Mouse (Mus musculus): ENCODE data around the gene Slc25a22. TPM values are rescaled to one million over a fixed set of nuclear protein-coding genes. Genes with fewer than 3 reads are reported as not detected.

Gene Slc25a22
- polyA plus RNA-seq, 1 experiment from 2014 or later, result 35.3 TPM

DNA sequence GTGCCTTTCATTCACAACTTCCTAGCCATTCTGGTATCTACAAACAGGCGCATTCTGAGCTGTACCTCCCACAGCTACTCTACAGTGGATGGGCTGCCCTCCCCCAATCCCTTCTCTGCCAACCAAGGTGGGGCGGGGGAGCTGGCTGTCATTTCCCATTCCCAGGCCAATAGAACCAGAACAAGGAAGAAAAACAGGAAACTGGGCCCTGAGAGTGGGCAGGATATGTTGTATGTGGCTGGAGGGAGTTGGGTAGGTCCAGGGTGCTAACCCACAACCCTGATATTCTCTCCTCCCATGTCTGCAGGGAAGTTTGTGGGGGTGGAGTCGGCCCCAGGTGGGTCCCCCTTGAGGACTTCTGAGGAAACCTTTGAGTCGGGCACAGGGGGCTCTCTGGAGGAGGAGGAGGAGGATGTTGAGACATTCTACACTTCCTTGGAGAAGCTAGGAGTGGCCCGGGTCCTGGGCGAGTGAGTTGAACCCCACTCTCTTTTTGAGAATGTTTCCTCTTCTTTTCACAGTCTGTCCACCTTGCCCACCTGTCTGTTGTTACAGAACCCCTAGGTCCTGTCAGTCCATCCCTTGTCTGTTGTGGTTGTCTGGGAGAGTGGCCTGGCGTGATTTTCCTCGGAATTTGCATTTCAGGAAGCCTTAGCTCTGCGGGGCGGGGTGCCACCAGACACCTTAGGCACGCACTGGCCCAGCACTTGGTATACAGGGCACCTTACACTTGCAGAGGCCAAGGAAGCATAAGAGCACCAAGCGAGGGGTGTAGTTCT lies 26.3 kb upstream of the Slc25a22 start:
- WGBS, result 36% methylated on average over 12 of the region's 12 CpGs
- Histone ChIP-seq H3K9me3 (ENCODE audit: control insufficient read depth, low read length) (no peaks in the 10 kb centered on the region), H3K4me1 (replicated peaks; ENCODE audit: control insufficient read depth, insufficient read depth, low read length) (peaks cover 29% of the 10 kb centered on the region), H3K27ac (ENCODE audit: low read depth) (no peak overlapping the region), H3K9ac (ENCODE audit: low read length) (no peak overlapping the region), H3K4me3 (ENCODE audit: low read depth, low read length) (peak overlapping the region; percentile 2), H3K36me3 (ENCODE audit: control insufficient read depth, insufficient read depth, low read length) (0 out of 2 replicates have a peak, but pooled peaks cover 3% of the 10 kb centered on the region), H3K4me2 (ENCODE audit: low read length) (peak overlapping the region; percentile 36; the same call in 1 of the 2 replicates), H3K27me3 (replicated peaks; ENCODE audit: control insufficient read depth, insufficient read depth, low read length) (peaks cover 64% of the 10 kb centered on the region)
- no peak for ATAC-seq (replicated peaks; ENCODE audit: low FRiP score, low TSS enrichment, low read depth)
- no peak for DNase-seq (ENCODE audit: low spot score)

DNA sequence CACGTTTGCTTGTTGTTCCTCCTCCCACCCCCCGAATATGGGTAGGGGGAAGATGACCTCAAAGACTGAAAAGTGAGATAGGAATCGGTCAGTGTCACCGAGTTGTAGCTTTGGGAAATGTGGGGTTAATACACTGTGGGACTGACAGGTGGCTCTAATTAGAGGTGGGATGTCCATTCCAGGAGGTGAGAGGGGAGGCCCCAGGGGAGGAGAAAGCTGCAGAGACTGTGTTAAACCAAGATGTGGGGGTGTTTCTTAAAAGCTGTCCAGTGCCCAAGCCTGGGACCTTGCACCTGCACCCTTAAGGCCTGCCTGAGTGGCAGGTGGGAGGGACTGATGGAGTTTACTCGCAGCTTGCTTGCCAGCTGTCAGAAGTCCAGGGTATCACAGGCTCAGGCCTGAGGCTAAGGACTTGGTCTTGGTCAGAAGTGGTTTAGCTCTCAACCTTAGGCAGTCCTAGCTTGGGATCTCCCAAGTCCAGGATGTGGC lies 24.7 kb upstream of the Slc25a22 start:
- Histone ChIP-seq H3K27me3 (replicated peaks; ENCODE audit: control insufficient read depth, insufficient read depth, low read length) (peaks cover 64% of the 10 kb centered on the region), H3K4me2 (ENCODE audit: low read length) (peak overlapping the region; percentile 69), H3K27ac (ENCODE audit: low read depth) (no peak overlapping the region), H3K36me3 (ENCODE audit: control insufficient read depth, insufficient read depth, low read length) (0 out of 2 replicates have a peak, but pooled peaks cover 3% of the 10 kb centered on the region), H3K9ac (ENCODE audit: low read length) (peak overlapping the region; percentile 40; the same call in 1 of the 2 replicates), H3K4me3 (ENCODE audit: low read depth, low read length) (peak overlapping the region; percentile 36), H3K9me3 (ENCODE audit: control insufficient read depth, low read length) (no peaks in the 10 kb centered on the region), H3K4me1 (replicated peaks; ENCODE audit: control insufficient read depth, insufficient read depth, low read length) (peaks cover 18% of the 10 kb centered on the region)
- WGBS, result 21% methylated on average over 5 of the region's 5 CpGs
- ATAC-seq (replicated peaks; ENCODE audit: low FRiP score, low TSS enrichment, low read depth) (no peak), DNase-seq (ENCODE audit: low spot score) (no peak)

DNA sequence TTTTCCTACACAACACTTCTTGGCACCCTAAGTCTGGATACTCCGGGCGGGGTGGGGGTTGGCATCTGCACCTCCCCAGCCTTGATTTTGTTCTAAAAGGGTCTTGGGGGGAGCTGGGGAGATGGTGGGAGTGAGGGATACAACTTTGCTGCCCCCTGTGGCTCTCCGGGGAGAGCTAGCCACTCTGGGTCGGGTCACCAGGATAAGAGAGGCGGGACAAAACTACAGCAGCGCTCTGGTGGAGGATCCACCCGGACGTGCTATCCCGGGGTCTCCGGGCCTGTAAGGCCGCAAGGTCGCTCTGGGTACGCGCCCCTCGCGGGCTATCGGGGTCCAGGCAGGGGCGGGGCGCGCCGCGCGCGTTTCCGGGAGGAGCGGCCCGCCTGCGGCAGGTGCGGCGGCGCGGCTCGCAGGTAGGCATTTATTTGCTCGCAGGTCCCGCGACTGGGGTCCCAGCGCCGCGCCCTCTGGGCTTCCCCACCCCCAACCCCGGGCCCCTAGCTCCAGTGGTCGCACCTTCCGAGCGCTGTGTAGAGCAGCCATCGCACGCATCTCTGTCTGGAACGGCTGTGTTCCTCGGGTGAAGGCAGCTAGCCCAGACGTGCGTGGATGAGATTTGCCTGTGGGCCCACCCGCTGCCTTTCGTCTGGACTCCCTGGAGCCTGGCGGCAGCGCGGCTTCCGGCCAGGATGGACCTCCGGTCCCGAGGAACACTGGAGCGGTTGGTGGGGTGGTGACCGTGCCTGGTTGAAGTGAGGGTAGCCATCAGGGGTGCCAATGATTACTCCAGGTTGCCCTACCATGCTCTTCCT lies 24.0 kb upstream of the Slc25a22 start:
- Histone ChIP-seq H3K9me3 (ENCODE audit: control insufficient read depth, low read length) (no peaks in the 10 kb centered on the region), H3K27me3 (replicated peaks; ENCODE audit: control insufficient read depth, insufficient read depth, low read length) (peaks cover 64% of the 10 kb centered on the region), H3K4me3 (ENCODE audit: low read depth, low read length) (peak overlapping the region; percentile 36), H3K36me3 (ENCODE audit: control insufficient read depth, insufficient read depth, low read length) (0 out of 2 replicates have a peak, but pooled peaks cover 3% of the 10 kb centered on the region), H3K27ac (ENCODE audit: low read depth) (no peak overlapping the region), H3K9ac (ENCODE audit: low read length) (peak overlapping the region; percentile 40), H3K4me2 (ENCODE audit: low read length) (peak overlapping the region; percentile 69), H3K4me1 (replicated peaks; ENCODE audit: control insufficient read depth, insufficient read depth, low read length) (peaks cover 14% of the 10 kb centered on the region)
- ATAC-seq (replicated peaks; ENCODE audit: low FRiP score, low TSS enrichment, low read depth) (no peak; the same call in 1 of the 2 replicates), DNase-seq (ENCODE audit: low spot score) (no peak)
- 2% methylated on average over 59 of the region's 59 CpGs for WGBS

DNA sequence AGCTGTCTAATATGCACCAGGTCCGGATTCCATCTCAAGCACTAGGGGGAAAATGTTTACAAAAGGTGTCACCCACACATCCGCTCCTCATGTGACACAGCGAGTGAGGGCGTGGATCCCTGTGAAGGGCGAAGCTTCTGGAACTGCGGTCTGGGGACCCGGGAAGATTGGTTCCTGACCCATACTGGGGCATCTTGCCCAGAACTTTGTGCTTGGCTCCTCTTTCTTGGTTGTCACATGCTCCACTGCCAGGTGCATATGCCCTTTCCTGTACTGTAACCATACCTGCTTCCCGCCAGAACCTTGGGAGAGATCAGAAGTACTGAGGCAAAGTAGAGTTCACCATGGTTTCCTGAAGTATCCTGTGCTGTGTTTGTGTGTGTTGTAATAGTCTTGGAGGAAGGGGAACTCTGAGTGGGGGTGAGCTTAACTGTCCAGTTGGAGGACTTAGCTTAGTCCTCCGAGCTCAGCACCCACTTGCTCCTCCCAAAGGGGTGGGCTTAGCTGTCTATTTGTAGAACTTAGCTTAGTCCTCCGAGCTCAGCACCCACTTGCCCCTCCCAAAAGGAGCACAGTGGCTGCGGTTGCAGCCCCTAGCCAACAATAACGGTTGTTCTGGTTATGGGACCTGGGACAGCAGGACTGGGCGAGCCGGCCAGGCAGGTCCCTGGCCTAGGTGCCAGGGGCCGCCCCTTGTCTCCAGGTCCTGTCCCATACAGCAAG lies 22.9 kb upstream of the Slc25a22 start, which contains the start of gene Cracr2b:
TSS of gene Cracr2b (plus strand) at position 704 of the 723 bp plus-strand sequence.
- peaks cover 16% of the 10 kb centered on the region for H3K4me1 ChIP-seq (replicated peaks; ENCODE audit: control insufficient read depth, insufficient read depth, low read length)
- no peak for ATAC-seq (replicated peaks; ENCODE audit: low FRiP score, low TSS enrichment, low read depth)
- no peak within 1 kb of the TSS for H3K27ac ChIP-seq (ENCODE audit: low read depth)
- H3K4me3 ChIP-seq (ENCODE audit: low read depth, low read length), result peak within 1 kb of the TSS; percentile 36
- 0 out of 2 replicates have a peak, but pooled peaks cover 3% of the 10 kb centered on the region for H3K36me3 ChIP-seq (ENCODE audit: control insufficient read depth, insufficient read depth, low read length)
- H3K27me3 ChIP-seq (replicated peaks; ENCODE audit: control insufficient read depth, insufficient read depth, low read length), result peaks cover 58% of the 10 kb centered on the region
- DNase-seq (ENCODE audit: low spot score), result no peak
- H3K4me2 ChIP-seq (ENCODE audit: low read length), result peak within 1 kb of the TSS; percentile 69
- H3K9me3 ChIP-seq (ENCODE audit: control insufficient read depth, low read length), result no peaks in the 10 kb centered on the region
- 54% methylated on average over 15 of the region's 15 CpGs for WGBS
- H3K9ac ChIP-seq (ENCODE audit: low read length), result peak within 1 kb of the TSS; percentile 40

DNA sequence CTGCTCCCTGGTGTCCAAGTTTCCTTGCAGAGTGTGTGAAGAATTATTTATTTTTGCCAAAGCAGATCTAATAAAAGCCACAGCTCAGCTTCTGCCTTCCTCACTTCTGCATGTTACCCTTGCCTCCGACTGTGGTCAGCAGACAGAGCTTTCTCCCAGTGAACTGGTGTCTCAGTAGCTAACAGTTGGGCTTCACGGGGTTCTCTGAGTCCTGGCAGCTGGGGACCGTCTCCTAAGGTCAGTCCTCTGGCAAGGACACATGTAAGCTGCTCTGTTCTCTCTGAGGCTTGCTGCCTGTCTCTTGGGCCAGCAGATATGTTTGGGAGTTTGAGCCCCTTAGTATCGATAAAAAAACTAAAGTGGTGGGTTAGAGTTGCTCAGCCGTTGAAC lies 22.3 kb upstream of the Slc25a22 start:
- 57% methylated on average over 5 of the region's 5 CpGs for WGBS
- H3K4me3 ChIP-seq (ENCODE audit: low read depth, low read length), result no peak overlapping the region
- DNase-seq (ENCODE audit: low spot score), result no peak
- no peaks in the 10 kb centered on the region for H3K9me3 ChIP-seq (ENCODE audit: control insufficient read depth, low read length)
- H3K27ac ChIP-seq (ENCODE audit: low read depth), result no peak overlapping the region
- ATAC-seq (replicated peaks; ENCODE audit: low FRiP score, low TSS enrichment, low read depth), result no peak
- peaks cover 13% of the 10 kb centered on the region for H3K4me1 ChIP-seq (replicated peaks; ENCODE audit: control insufficient read depth, insufficient read depth, low read length)
- no peak overlapping the region for H3K9ac ChIP-seq (ENCODE audit: low read length)
- H3K36me3 ChIP-seq (ENCODE audit: control insufficient read depth, insufficient read depth, low read length), result 0 out of 2 replicates have a peak, but pooled peaks cover 3% of the 10 kb centered on the region
- no peak overlapping the region for H3K4me2 ChIP-seq (ENCODE audit: low read length)
- H3K27me3 ChIP-seq (replicated peaks; ENCODE audit: control insufficient read depth, insufficient read depth, low read length), result peaks cover 55% of the 10 kb centered on the region

DNA sequence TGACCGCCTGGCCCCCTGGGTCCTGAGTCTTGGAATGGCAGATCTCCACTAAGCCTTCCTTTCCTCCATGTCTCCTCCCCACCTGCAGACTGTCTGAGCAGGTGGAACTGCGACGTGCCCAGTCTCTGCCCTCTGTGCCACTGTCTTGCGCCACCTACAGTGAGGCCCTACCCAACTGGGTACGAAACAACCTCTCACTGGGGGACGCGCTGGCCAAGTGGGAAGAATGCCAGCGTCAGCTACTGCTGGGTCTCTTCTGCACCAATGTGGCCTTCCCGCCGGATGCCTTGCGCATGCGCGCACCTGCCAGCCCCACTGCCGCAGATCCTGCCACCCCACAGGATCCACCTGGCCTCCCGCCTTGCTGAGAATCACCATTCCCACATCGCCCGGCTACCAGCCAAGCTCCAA lies 21.6 kb upstream of the Slc25a22 start:
- 88% methylated on average over 17 of the region's 17 CpGs for WGBS
- Histone ChIP-seq H3K36me3 (ENCODE audit: control insufficient read depth, insufficient read depth, low read length) (0 out of 2 replicates have a peak, but pooled peaks cover 3% of the 10 kb centered on the region), H3K9ac (ENCODE audit: low read length) (no peak overlapping the region), H3K27me3 (replicated peaks; ENCODE audit: control insufficient read depth, insufficient read depth, low read length) (peaks cover 49% of the 10 kb centered on the region), H3K27ac (ENCODE audit: low read depth) (no peak overlapping the region), H3K4me3 (ENCODE audit: low read depth, low read length) (no peak overlapping the region), H3K4me2 (ENCODE audit: low read length) (no peak overlapping the region), H3K4me1 (replicated peaks; ENCODE audit: control insufficient read depth, insufficient read depth, low read length) (peaks cover 7% of the 10 kb centered on the region; the same call in 1 of the 2 replicates), H3K9me3 (ENCODE audit: control insufficient read depth, low read length) (no peaks in the 10 kb centered on the region)
- DNase-seq (ENCODE audit: low spot score) (no peak), ATAC-seq (replicated peaks; ENCODE audit: low FRiP score, low TSS enrichment, low read depth) (no peak)

DNA sequence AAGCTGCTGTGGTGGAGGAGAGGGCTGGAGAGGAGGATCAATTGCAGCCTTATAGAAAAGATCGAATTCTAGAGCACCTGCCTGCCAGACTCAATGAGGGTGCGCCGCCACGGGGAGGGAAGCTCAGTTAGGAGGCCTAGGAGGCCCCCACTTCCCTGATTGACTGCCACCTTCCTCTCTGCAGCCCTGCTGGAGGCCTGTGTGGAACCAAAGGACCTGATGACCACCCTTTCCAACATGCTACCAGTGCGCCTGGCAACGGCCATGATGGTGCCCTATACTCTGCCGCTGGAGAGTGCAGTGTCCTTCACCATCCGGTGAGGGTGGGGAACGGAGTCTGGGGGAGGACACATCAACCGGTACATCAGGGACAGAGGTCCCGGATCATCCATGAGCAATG lies 21.0 kb upstream of the Slc25a22 start:
- H3K27me3 ChIP-seq (replicated peaks; ENCODE audit: control insufficient read depth, insufficient read depth, low read length), result peaks cover 42% of the 10 kb centered on the region
- H3K9ac ChIP-seq (ENCODE audit: low read length), result no peak overlapping the region
- no peaks in the 10 kb centered on the region for H3K9me3 ChIP-seq (ENCODE audit: control insufficient read depth, low read length)
- H3K36me3 ChIP-seq (ENCODE audit: control insufficient read depth, insufficient read depth, low read length), result 0 out of 2 replicates have a peak, but pooled peaks cover 3% of the 10 kb centered on the region
- DNase-seq (ENCODE audit: low spot score) (no peak), ATAC-seq (replicated peaks; ENCODE audit: low FRiP score, low TSS enrichment, low read depth) (no peak)
- H3K4me1 ChIP-seq (replicated peaks; ENCODE audit: control insufficient read depth, insufficient read depth, low read length), result peaks cover 7% of the 10 kb centered on the region; the same call in 1 of the 2 replicates
- no peak overlapping the region for H3K4me2 ChIP-seq (ENCODE audit: low read length)
- H3K27ac ChIP-seq (ENCODE audit: low read depth), result no peak overlapping the region
- 91% methylated on average over 11 of the region's 11 CpGs for WGBS
- no peak overlapping the region for H3K4me3 ChIP-seq (ENCODE audit: low read depth, low read length)

Measured in intestine, embryonic 14.5 days (tissue).